Mouse (Mus musculus) cerebellum, adult 11 months (tissue): Measurements from ENCODE around the gene Adcy6.

Experiments
- DNase-seq: peaks from one replicate; pipeline ENCODE4 v3.0.0; 2022

Adcy6 gene

GRCm38 (mm10) chr15:98628589-98629254 lies 18.8 kb upstream of the Adcy6 start:
- DNase-seq: no peak

- no peak for DNase-seq
Measured at GRCm38 (mm10) chr15:98626487-98627212, 16.8 kb upstream of the Adcy6 start.

DNA sequence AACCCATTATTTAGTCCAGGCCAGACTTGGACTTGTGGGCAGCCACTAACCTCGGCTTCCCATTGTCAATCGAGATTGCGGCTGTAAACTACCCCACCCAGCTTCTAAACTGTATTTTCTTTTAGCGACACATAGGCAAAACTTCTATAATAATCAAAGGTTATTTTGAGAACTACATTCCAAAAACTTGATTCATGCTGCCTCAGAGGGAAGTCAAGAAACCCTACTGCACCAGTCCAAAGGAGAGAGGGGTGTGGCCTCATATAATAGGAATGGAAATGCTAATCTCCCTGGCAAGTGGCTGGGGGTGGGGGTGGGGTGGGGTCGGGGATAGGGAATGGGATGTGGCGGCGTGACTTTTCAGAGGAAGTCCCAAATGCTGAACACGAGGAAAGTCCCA lies 16.2 kb upstream of the Adcy6 start:
- DNase-seq: no peak

DNA sequence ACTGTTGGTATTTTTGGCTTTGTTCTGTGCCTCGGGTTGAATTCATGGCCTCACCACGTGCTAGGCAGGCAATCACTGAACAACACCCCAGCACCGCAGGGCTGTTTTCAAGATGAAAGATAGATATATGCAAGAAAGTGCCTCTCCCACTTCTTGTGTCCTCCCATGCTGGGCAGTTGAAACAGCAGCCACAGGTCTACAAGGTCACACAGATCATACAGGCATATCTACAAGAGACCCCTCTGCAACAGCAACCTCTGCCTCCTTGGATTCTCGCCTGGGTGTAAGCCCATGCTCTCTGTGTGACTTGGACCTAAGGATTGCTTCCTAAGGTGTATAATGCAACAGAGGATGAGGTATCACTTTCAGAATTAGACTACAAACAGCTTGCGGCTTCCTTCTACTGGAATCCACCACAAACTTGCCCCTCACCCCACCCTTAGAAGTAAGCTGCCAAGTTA lies 13.5 kb upstream of the Adcy6 start:
- DNase-seq: no peak

DNA sequence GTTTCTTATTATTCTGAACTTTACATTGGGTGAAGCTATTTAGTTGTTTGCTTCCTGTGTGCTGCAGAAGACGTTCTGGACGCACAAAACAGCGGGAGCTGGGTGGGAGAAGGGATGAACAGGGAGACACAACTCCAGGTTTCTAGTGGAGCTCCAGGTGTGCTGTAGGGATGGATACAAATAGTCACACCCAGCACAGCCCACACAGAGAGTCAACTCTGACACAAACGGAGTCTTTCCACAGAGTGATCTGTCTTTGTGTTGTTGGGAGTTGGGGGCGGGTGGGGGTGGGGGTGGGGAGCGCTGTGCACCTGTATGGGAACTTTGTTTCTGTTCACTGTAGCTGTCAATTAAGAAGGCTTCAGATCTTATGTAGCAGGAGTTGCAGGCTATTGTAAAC lies 12.8 kb upstream of the Adcy6 start:
- no peak for DNase-seq

GRCm38 (mm10) chr15:98622199-98622598 lies 12.3 kb upstream of the Adcy6 start:
- DNase-seq: no peak

DNA sequence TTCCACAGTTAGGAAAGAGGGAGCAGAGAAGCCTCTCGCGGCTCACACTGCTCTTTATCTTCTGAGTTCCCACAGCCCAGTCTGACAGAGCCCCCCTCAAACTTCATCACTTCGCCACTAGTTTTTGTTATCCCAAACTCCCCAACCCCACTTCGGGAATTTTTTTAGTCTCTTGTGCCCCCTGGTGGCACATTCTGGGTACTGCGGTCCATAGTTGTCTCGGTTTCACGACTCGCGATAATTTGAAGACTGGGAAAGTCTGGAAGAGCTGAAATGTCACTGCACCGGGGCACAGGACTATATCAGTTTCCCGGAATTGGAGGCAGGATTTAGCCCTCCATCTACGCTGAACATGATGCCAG lies 7.3 kb upstream of the Adcy6 start:
- peak; percentile 69 for DNase-seq

GRCm38 (mm10) chr15:98616362-98617175 lies 6.7 kb upstream of the Adcy6 start:
- no peak for DNase-seq

GRCm38 (mm10) chr15:98615751-98616150 lies 5.9 kb upstream of the Adcy6 start:
- DNase-seq: no peak

- DNase-seq: no peak
Measured at GRCm38 (mm10) chr15:98614971-98615370, 5.1 kb upstream of the Adcy6 start.

- DNase-seq: no peak
Measured at GRCm38 (mm10) chr15:98614551-98614950, 4.7 kb upstream of the Adcy6 start.

- no peak for DNase-seq
Measured at GRCm38 (mm10) chr15:98612229-98612628, 2.4 kb upstream of the Adcy6 start.

- DNase-seq: no peak
Measured at GRCm38 (mm10) chr15:98610131-98610633, 306 bp upstream of the Adcy6 start.

DNA sequence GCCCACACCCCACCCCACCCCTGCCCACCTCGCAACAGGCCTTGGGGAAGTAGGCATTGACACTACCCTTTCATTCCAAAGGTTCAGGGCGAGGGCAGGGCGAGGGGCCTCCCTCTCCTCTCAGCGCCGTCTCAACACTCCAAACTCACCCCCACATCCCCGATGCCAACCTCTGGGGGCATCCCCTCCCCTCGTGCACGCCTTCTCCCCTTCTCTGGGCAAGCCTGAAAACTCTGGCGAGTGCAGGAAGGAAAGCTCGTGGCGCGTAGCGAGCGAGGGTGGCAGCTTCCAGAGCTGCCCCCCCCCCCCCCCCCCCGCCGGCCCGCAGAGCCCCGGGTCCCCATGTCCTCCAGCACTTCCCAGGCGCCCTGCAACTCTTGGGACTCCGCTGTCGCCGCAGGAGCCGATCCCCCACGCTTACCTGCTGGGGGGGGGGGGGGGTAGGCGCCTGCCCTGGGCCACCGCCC lies 1.1 kb downstream of the Adcy6 start:
- DNase-seq: peak; percentile 27

DNA sequence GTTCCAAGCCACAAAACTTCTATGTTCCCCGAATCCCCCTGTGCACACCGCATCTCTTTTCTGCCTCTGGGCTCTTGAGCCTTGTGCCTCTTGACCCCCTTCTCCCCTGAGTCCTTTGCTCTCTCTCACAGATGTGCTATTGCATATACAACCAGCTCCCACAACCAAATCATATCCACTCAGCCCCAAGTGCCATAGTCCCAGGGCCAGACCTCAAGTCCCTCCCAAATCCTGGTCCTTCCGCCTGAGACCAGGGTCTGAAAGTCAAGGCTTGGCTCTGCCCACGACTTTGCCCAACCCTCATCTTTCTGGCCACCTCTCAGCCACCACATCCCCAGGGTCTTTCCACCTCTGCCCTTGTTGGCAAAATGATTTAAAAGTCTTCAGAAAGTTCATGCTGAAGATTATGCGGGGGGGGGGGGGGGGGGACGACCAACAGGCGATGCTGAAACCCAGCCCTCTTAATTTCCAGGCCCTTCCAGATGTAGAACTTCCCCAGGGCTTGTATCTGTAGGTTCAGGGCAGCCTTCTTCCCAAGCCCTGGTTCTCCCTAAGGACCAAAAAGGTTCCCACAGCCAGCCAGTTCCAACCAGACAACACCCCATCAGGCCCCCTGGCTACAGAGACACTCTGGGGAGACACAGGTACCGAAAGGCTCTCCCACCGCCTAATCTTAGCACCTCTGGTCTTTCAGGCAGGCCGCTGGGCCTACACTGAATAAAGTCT lies 1.7 kb downstream of the Adcy6 start:
- DNase-seq: no peak

DNA sequence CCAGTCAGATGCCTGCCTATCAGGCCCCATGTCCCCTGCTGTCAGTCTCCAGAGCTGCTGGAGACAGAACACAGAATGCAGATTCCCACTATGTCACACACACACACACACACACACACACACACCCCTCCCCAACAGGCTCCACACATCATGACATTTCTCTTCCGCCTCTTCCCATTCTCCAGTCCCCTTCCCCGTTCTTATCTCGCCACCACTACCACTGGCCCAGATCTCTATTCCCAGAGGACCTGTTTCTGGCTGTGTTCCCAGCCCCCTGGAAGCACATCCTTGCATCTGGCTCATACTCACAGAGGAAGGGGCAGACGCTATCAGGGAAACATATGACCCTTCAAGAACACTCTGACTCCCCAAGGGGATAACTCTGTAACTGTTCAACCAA lies 2.3 kb downstream of the Adcy6 start:
- no peak for DNase-seq

GRCm38 (mm10) chr15:98606739-98607138 lies 3.1 kb downstream of the Adcy6 start:
- no peak for DNase-seq

- no peak for DNase-seq
Measured at GRCm38 (mm10) chr15:98606051-98606536, 3.8 kb downstream of the Adcy6 start.

GRCm38 (mm10) chr15:98604041-98604575 lies 5.8 kb downstream of the Adcy6 start:
- no peak for DNase-seq

DNA sequence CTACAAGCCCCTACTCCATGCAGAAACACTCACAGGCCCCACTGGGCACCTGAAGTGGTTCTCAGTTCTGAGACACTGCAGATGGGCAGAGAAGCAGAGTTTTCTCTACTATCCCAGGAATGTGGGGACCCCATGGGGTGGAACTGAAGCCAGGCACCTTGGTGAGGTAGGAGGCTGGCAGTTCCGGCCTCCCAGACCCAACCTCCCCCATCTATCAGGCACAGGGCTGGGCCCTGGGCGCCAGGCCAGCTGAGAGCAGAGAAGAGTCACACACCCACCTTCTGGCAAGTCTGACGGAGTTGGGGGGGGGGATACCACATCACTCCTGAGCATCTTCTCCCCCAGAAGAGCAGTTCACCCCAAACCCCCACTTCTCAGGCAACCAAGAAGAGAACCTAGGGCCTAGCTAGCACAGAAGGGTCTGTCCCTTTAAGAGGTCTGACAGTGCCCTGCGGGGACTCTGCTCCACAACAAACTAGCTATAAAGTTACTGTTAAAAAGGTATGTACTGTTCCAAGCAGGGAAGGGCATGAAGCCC lies 6.9 kb downstream of the Adcy6 start:
- DNase-seq: no peak

DNA sequence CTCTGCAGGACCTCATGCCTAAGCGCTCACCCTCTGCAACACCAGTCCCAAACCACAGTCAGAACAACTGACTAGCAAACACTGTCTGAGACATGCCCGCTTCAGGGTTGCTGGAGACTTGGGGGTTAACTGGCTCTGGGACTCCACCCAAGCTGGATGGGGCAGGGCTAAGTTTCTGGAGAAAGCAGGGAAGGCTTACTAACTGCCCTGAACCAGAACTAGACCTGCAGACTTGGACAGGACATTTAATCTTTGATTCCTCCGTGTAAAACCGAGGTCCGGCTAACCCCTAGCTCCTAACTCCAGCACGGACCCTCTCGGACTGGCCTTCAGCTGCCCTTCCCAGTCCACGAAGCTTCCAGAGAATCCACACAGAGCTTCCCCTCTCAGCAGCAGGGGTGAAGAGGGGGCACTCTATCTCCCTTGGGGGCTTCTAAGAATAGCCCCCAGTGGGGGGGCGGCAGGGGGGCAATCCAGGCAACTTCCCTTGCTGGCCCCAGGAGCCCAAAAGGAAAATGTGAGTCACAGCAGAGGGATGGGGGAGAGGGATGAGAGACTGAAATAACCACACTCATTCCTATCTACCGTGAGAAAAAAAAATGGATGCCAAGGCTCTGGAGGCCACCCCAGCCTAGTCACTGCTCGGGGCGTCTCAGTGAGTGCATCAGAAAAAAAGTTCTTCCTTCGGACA lies 7.5 kb downstream of the Adcy6 start:
- DNase-seq: no peak
